Mouse (Mus musculus): ENCODE measurements around the gene Atp9a. TPM values are rescaled to one million over a fixed set of nuclear protein-coding genes. Genes with fewer than 3 reads are reported as not detected.
A peak's percentile ranks its signal among the peaks of the same experiment; 100 is the strongest.

Gene Atp9a
- polyA plus RNA-seq, 1 experiment, result 18.6 TPM

- TF ChIP-seq POLR2A (IDR thresholded peaks at IDR 0.05; ENCODE audit: low read depth, low read length) (no peak), CTCF (IDR thresholded peaks at IDR 0.05; ENCODE audit: borderline replicate concordance, insufficient read depth, low read length) (no peak)
- no peak overlapping the region for H3K4me3 ChIP-seq (ENCODE audit: insufficient read depth, low read length)
- no peaks in the 10 kb centered on the region for H3K4me1 ChIP-seq (ENCODE audit: control insufficient read depth, insufficient read depth, low read length)
- no peak overlapping the region for H3K27ac ChIP-seq (ENCODE audit: insufficient read depth, low read length)
These were observed 127.0 kb downstream of the Atp9a start for GRCm38 (mm10) chr2:168615160-168615559.

- TF ChIP-seq CTCF (IDR thresholded peaks at IDR 0.05; ENCODE audit: borderline replicate concordance, insufficient read depth, low read length) (no peak), POLR2A (IDR thresholded peaks at IDR 0.05; ENCODE audit: low read depth, low read length) (no peak)
- Histone ChIP-seq H3K4me1 (ENCODE audit: control insufficient read depth, insufficient read depth, low read length) (no peaks in the 10 kb centered on the region), H3K27ac (ENCODE audit: insufficient read depth, low read length) (no peak overlapping the region), H3K4me3 (ENCODE audit: insufficient read depth, low read length) (no peak overlapping the region)
These were observed 127.9 kb downstream of the Atp9a start for GRCm38 (mm10) chr2:168614170-168614872.

DNA sequence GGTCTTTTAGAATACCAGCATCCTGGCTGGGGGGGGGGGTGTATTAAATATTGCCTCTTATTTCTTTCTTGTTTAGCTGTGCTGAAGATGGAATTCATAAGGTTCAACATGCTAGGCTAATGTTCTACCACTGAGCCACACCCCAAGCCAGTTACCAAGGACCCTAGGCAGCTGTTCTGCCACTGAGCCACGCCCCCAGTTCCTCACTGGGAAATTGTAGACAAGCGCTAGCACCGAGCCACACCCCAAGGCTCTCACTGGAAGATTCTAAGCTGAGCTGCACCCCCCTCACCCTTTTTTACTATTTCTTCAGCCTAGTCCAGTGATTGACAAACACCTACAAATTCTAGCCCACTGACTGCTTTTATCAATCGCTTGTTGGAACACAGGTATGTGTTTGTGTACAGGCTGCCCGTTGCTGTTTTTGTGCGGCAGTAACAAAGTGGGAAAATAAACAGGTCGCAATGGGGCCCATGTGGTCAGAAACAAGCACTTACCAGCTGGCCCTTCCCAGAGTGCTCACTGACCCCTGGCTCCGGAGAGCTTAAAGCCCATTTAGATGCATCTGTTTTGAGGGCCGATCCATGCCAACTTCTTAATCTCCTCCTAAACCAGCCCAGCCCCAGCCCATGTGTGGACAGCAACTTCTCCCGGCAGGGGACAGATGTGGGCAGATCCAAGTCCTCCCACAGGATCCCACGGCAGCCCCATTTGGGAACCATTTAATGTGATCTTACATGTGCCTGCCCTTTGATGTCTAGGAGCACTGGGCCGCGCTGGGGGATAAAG lies 128.9 kb downstream of the Atp9a start:
- H3K4me3 ChIP-seq (ENCODE audit: insufficient read depth, low read length), result no peak overlapping the region
- TF ChIP-seq CTCF (IDR thresholded peaks at IDR 0.05; ENCODE audit: borderline replicate concordance, insufficient read depth, low read length) (no peak), POLR2A (IDR thresholded peaks at IDR 0.05; ENCODE audit: low read depth, low read length) (no peak)
- H3K27ac ChIP-seq (ENCODE audit: insufficient read depth, low read length), result no peak overlapping the region
- no peaks in the 10 kb centered on the region for H3K4me1 ChIP-seq (ENCODE audit: control insufficient read depth, insufficient read depth, low read length)

- Histone ChIP-seq H3K4me3 (ENCODE audit: insufficient read depth, low read length) (no peak overlapping the region), H3K4me1 (ENCODE audit: control insufficient read depth, insufficient read depth, low read length) (no peaks in the 10 kb centered on the region), H3K27ac (ENCODE audit: insufficient read depth, low read length) (no peak overlapping the region)
- no peak for TF ChIP-seq CTCF (IDR thresholded peaks at IDR 0.05; ENCODE audit: borderline replicate concordance, insufficient read depth, low read length)
These were observed 131.3 kb downstream of the Atp9a start for GRCm38 (mm10) chr2:168610941-168611340.

DNA sequence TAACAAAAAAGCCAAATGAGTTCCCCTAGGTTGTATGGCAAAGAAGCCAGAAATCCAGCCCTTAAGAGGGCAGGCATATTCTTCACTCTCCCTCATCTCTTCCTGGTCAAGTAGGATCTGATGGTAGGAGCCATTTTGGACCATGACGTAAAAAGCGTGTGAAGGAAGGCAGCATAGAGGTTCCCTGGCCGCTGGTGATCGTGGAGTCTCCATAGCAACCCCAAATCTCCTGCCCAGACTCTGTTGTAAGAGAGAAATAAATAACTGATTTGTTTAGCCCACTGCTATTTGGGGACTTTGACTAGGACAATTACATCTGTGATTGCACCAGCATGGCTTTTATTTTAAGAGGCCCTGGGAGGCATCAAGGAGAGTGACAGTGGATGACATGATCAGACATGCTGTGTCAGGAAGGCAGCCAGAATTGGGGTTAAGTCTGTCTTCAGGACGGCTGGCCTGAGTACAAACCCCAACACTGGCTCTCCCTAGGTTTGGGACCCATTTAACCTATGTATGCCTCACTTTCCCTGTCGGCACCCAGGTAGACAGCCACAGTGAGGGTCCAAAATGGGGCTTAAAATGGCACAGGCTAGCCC lies 132.5 kb downstream of the Atp9a start:
- TF ChIP-seq CTCF (IDR thresholded peaks at IDR 0.05; ENCODE audit: borderline replicate concordance, insufficient read depth, low read length) (no peak), POLR2A (IDR thresholded peaks at IDR 0.05; ENCODE audit: low read depth, low read length) (no peak)
- no peak overlapping the region for H3K27ac ChIP-seq (ENCODE audit: insufficient read depth, low read length)
- H3K4me1 ChIP-seq (ENCODE audit: control insufficient read depth, insufficient read depth, low read length), result peaks cover under 1% of the 10 kb centered on the region; the same call in 1 of the 2 replicates
- H3K4me3 ChIP-seq (ENCODE audit: insufficient read depth, low read length), result no peak overlapping the region

- Histone ChIP-seq H3K4me3 (ENCODE audit: insufficient read depth, low read length) (no peak overlapping the region), H3K4me1 (ENCODE audit: control insufficient read depth, insufficient read depth, low read length) (peaks cover 4% of the 10 kb centered on the region; the same call in 1 of the 2 replicates), H3K27ac (ENCODE audit: insufficient read depth, low read length) (no peak overlapping the region)
- TF ChIP-seq POLR2A (IDR thresholded peaks at IDR 0.05; ENCODE audit: low read depth, low read length), result no peak
- TF ChIP-seq CTCF (IDR thresholded peaks at IDR 0.05; ENCODE audit: borderline replicate concordance, insufficient read depth, low read length), result no peak
These were observed 134.1 kb downstream of the Atp9a start for GRCm38 (mm10) chr2:168608125-168608564.

- Histone ChIP-seq H3K4me1 (ENCODE audit: control insufficient read depth, insufficient read depth, low read length) (peaks cover 4% of the 10 kb centered on the region), H3K27ac (ENCODE audit: insufficient read depth, low read length) (0 out of 2 replicates have a peak overlapping the region, but pooled peaks have one; percentile 19)
These were observed 137.5 kb downstream of the Atp9a start for GRCm38 (mm10) chr2:168604655-168605070.

GRCm38 (mm10) chr2:168602387-168602741 lies 139.8 kb downstream of the Atp9a start:
- no peak for TF ChIP-seq POLR2A (IDR thresholded peaks at IDR 0.05; ENCODE audit: low read depth, low read length)
- no peak for TF ChIP-seq CTCF (IDR thresholded peaks at IDR 0.05; ENCODE audit: borderline replicate concordance, insufficient read depth, low read length)
- no peak overlapping the region for H3K4me3 ChIP-seq (ENCODE audit: insufficient read depth, low read length)
- H3K4me1 ChIP-seq (ENCODE audit: control insufficient read depth, insufficient read depth, low read length), result peaks cover 4% of the 10 kb centered on the region
- H3K27ac ChIP-seq (ENCODE audit: insufficient read depth, low read length), result no peak overlapping the region

More at GRCm38 (mm10) chr2:168604655-168605070, 137.5 kb downstream of the Atp9a start:
- H3K4me3 ChIP-seq (ENCODE audit: insufficient read depth, low read length), result no peak overlapping the region
- TF ChIP-seq CTCF (IDR thresholded peaks at IDR 0.05; ENCODE audit: borderline replicate concordance, insufficient read depth, low read length) (no peak), POLR2A (IDR thresholded peaks at IDR 0.05; ENCODE audit: low read depth, low read length) (no peak)

DNA sequence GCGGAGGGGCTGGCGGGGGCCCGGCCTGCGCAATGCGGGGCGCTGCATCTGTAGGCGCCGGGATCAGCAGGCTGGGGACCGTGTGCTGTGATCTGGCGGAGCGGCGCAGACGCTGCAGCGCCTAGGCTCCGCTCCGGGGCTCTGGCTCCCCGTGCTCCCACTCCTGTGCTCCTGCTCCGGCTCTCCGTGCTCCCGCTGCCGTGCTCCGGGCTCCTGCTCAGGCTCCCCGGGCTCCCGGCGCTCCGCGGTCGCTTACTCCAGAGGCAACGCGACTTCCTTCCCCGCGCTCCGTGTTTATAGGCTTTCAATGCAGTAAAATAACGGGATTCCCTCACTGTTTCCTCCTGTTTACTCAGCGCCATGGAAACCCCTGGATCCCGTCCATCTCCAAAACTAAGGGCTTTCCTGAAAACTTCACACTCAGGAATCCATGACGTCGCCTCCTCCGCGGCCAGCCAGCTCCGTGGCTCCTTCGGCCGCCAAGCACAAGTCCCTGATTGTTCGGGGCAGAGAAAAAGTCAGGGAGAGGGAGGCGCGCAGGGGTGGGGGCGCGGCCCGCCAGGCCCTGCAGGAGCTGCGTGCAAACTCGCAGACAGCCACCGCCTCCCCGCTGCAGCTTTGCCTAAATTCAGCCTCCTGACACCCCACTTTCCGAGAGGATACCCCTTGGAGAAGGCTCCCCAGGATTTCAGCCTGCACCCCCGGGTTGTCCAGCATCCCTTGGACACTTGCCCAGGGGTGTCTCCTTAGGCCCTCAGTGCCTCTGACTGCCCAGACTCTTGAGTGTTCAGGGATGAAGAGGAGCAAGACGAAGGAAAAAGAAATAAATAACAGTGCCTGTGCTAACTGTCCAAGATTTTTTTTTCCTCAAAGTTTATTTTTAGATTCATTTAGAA lies 140.5 kb downstream of the Atp9a start, which contains the start of gene Nfatc2:
Gene Nfatc2 (minus strand): TSS at position 167 of the 896 bp plus-strand sequence.
- Histone ChIP-seq H3K27ac (ENCODE audit: insufficient read depth, low read length) (no peak within 1 kb of the TSS), H3K4me1 (ENCODE audit: control insufficient read depth, insufficient read depth, low read length) (peaks cover 4% of the 10 kb centered on the region), H3K4me3 (ENCODE audit: insufficient read depth, low read length) (peak within 1 kb of the TSS; percentile 20)
- TF ChIP-seq CTCF (IDR thresholded peaks at IDR 0.05; ENCODE audit: borderline replicate concordance, insufficient read depth, low read length) (no peak), POLR2A (IDR thresholded peaks at IDR 0.05; ENCODE audit: low read depth, low read length) (no peak)
